Mouse (Mus musculus) spleen, embryonic (tissue): ENCODE data around the gene Syk.

ENCODE experiments used
- CTCF ChIA-PET: fragments of 350-600 bp; sonication (Branson Sonifier 250); formaldehyde crosslinking; loops from one replicate; lab custom pipeline; 2022; lab: Charles Lee

The Syk gene

GRCm38 (mm10) chr13:52582878-52583661, at the start of gene Syk:
TSS of gene Syk (plus strand) at chr13:52583173.
- CTCF ChIA-PET = interaction anchor here (0.6 to 1.6 kb wide), 2 partner anchors 24 to 41 kb away, joined by 3 to 6 read pairs; no protein-coding TSS in a partner anchor

DNA sequence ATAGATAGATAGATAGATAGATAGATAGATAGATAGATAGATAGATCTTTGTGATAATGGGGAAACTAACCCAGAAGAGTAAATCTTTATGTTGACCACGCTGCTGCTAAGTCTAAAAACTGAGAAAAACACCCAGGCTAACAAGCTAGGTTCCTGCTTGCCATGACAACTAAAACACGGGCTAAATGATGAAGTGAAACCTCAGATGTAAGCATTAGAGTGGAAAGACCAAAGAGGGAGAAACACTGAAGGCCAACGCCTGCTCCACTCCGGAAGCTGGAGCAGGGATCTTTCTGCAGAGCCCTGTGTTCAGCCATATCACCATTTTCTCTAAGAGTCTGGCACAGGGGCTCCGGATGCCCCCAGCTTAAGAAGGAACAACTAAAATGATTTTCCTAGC, 49.3 kb upstream of the Syk start:
- CTCF ChIA-PET = interaction anchor here (0.7 kb wide), 1 partner anchor 298 kb away, joined by 4 read pairs; no protein-coding TSS in a partner anchor

DNA sequence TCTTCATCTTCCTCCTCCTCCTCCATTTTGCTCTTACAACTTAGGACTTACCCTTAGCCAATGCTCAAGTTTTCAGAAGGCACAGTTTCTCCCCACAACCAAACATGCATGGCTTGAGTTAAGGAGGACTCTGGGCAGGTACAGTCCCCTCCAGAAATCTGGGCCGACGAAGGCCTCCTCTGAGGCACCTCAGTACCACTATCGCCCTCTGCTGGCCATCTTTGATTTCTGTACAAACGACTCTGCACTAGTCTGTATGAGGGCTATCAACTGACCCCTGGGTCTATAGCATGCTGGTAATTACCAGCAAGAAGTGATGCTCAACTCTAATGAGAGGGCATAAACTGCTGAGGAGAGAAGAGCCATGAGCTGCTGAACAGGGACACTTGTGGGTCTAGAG, 47.4 kb upstream of the Syk start:
- CTCF ChIA-PET = no interaction called here

GRCm38 (mm10) chr13:52537754-52538587, 45.0 kb upstream of the Syk start:
- CTCF ChIA-PET = interaction anchor here (0.6 to 1.3 kb wide), 7 partner anchors 13 to 698 kb away, joined by 3 to 6 read pairs (median 3); no protein-coding TSS in a partner anchor

DNA sequence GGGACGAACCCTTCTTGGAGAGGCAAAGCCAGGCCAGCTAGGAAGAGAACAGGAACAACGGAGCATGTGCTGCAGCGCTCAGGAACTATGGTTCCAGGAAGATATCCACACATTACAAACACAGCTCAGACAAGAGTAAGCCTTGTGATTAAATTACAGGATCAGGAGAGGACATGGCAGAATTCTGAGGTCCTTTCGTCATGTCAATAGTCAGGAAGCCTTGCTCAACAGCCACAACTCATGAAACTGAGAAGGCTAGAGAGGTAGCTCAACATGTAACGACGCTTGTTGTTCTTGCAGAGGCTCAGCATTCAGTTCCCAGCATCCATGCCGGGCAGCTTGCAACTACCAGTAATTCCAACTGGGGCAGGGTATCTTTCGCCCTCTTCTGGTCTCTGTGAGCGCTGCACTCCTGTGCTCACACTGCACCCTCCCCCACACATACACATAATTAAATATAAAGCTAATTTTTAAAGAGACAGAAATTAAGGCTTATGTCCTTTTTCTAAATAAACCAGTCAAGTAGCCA, 44.3 kb upstream of the Syk start:
- CTCF ChIA-PET = interaction anchor here (0.6 to 1.3 kb wide), 8 partner anchors 9 to 921 kb away, joined by 3 to 13 read pairs (median 3); no protein-coding TSS in a partner anchor

GRCm38 (mm10) chr13:52539461-52539860, 43.5 kb upstream of the Syk start:
- CTCF ChIA-PET = interaction anchor here (0.9 to 1.2 kb wide), 3 partner anchors 69 to 699 kb away, joined by 3 read pairs; no protein-coding TSS in a partner anchor

DNA sequence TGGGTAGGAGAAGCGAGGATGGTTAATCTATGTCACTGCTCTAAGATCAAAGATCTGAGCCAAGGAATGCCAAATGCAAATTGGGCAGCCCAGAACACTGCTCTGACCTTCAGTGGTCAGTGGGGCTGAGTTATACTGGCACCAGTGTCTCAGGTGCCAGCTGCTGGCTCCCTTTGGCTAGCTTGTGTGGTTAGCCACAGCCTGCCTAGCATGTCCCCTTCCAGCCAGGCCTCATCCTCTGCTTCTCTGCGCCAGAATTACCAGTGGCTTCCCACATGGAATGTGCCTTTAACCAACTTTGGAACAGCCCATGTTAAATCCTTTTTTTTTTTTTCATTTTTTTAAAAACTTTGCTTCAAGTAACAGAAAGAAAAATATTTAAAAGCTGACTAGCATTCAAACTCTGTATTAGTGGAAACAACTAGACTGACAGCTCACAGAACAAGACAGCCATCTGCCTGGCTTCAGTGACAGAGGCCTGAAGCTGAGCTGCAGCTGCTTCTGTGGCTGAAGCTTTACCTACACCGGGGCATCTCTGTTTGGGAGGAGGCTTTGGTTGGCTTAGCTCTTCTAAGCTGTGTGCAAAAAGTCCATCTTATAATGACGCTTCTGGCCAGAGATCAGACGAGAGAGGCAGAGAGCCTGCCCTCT, 41.5 kb upstream of the Syk start:
- CTCF ChIA-PET = interaction anchor here (0.6 to 1.2 kb wide), 4 partner anchors 9 to 290 kb away, joined by 3 to 7 read pairs (median 4); no protein-coding TSS in a partner anchor

GRCm38 (mm10) chr13:52542036-52542526, 40.9 kb upstream of the Syk start:
- CTCF ChIA-PET = interaction anchor here (0.6 to 1.2 kb wide), 4 partner anchors 9 to 290 kb away, joined by 3 to 7 read pairs (median 4); no protein-coding TSS in a partner anchor

- CTCF ChIA-PET = interaction anchor here (1.2 kb wide), 1 partner anchor 64 kb away, joined by 4 read pairs; no protein-coding TSS in a partner anchor
Observed at GRCm38 (mm10) chr13:52542636-52543035, 40.3 kb upstream of the Syk start.

DNA sequence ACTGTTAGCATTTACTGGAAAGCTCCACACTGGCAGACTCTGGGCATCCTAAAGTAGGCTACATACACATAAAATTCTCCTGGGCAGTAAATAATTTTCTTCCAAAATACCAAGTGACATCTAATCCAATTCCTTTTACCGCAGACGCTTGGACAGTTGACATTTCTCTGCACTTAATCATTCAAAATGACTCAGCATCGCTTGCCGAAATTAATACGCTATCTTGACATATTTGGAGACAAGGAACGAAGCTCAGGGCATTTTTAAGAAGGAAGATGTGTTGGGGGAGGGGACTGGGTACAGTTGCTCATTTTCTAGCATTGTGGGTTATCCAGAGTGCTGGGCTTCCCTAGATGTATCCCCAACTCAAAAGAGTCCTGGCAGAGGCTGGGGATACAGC, 36.7 kb upstream of the Syk start:
- CTCF ChIA-PET = interaction anchor here (0.6 kb wide), 1 partner anchor 884 kb away, joined by 5 read pairs; no protein-coding TSS in a partner anchor

- CTCF ChIA-PET = interaction anchor here (0.6 to 2.2 kb wide), 7 partner anchors 9 to 98 kb away, joined by 3 to 11 read pairs (median 6); no protein-coding TSS in a partner anchor
Observed at GRCm38 (mm10) chr13:52550690-52551193, 32.2 kb upstream of the Syk start.

DNA sequence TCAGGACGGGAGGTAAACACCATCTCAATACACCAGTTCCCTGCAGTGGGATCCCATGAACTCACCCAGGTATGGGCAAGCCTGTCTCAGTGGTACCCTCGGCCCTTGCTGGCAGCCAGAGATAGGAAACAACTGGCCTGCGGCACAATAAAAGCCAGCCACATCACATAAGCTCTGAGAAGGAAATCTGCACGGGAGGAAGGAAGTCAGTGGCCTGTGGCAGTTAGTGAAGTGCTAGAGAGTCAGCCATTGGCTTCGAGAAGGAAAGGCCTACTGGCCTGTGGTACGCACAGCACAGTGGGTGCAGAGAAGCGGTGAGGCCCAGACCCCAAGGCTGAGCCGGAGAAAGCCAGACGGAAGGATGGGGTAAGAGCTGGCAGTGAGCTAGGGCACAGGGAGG, 31.7 kb upstream of the Syk start:
- CTCF ChIA-PET = interaction anchor here (0.8 to 2.2 kb wide), 4 partner anchors 9 to 63 kb away, joined by 3 to 6 read pairs (median 4); no protein-coding TSS in a partner anchor

GRCm38 (mm10) chr13:52552822-52553477, 30.0 kb upstream of the Syk start:
- CTCF ChIA-PET = interaction anchor here (0.7 kb wide), 1 partner anchor 15 kb away, joined by 4 read pairs; no protein-coding TSS in a partner anchor

GRCm38 (mm10) chr13:52554722-52555121, 28.3 kb upstream of the Syk start:
- CTCF ChIA-PET = no interaction called here

DNA sequence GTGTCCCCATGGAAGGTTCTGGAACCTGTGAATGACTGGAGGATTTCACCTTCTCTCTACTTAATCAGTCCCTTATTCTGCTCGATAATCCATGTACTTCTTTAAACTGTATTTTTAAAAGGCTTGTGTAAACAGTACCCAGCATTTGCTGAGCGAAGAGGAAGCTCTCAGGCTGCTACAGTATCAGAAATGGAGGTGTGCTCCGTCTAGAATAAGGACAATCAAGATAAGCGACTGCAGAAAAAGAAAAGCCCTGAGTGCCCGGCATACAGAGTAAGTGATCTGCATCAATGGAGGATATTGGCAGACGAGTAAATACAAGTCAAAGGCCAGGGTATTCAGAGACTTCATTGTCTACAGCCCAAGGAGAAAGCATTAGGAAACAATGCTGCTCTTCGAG, 25.6 kb upstream of the Syk start:
- CTCF ChIA-PET = no interaction called here

DNA sequence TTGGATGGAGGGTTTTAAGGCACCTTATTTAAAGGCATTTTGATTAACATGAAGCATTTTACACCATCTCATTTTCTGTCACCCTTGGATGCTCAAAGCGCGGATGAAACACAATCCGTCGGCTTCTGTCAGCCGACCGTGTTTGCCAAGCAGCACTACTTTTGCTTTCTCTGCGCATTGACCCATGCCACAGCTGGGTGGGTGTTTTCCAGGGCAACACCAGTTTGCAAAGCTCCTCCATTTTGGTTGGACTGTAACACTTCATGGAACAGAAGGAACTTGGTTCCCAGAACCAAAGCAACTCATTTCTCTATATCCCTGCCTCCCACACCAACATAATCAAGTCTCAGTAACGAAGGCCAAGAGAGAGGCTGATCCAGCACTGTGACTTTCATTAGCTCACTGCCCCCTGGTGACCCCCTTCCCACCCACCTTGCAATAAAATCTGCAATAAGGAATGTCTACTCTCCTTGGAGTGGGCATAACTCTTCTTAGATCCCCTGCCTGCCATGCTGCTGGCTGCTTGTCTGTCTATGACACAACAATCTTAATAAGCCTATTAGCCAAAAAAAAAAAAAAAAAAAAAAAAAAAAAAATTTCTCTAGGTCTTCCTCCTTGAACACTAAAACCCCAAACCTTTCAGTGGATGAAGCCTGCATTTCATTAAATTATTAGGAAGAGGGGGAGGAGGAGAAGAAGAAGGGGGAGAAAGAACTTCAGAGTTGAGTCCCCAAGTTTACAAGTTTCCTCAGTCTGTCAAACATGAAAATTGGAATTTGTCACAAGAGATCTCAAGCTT, 21.4 kb upstream of the Syk start:
- CTCF ChIA-PET = interaction anchor here (0.6 to 0.7 kb wide), 2 partner anchors 219 to 282 kb away, joined by 3 to 14 read pairs; no protein-coding TSS in a partner anchor

DNA sequence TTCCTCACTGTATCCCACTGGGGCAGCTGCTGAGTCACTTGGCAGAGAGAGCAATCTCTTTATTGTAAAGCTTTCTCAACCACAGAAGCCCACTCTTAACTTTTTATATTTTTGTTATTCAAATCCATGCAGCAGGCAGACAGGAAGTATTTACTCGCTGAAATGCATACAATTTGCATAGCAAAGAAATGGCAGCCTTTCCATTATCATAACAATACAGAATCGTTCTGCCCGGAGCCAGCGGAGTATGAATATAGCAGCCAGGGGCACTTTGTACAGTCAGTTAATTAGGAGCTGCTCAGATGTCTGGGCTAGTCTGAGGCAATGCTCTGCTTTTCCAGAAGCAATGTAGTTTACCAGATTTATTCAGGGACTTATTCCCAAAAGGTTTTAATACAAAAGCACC, 20.8 kb upstream of the Syk start:
- CTCF ChIA-PET = interaction anchor here (0.7 kb wide), 1 partner anchor 282 kb away, joined by 14 read pairs; no protein-coding TSS in a partner anchor

DNA sequence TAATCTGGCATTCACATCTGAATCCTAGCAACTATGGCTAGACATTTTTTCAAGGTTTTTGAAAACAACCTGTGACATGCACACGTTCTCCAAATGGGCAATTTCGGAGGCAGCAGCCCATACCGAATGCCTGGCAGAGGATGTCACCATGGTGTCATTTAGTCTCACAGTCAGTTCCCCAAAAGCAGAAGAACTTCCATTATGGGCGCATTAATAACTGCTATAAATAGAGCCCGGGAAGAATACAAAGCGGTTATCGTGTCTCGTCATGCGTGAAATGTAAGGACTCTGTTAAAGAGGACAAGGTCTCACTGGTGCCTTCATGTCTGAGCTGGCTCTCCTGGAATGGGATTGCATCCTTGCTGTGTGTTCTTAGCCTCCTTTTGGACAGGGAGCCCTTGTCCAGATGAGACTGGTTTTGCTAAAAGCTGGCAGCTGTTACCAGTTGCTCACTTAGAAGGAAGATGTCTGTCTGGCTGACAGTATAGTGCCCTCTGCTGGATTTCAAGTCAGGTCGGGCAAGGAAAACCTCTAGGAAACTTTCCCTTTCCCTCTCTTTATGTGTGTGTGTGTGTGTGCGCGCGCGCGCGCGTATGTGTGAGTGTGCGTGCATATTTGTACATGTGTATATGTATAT, 17.8 kb upstream of the Syk start:
- CTCF ChIA-PET = interaction anchor here (1.5 kb wide), 1 partner anchor 27 kb away, joined by 3 read pairs; no protein-coding TSS in a partner anchor
